Mouse (Mus musculus): ENCODE data around the gene Nme6. TPM values are rescaled to one million over a fixed set of nuclear protein-coding genes. Genes with fewer than 3 reads are reported as not detected.
A peak's percentile ranks its signal among the peaks of the same experiment; 100 is the strongest.

Gene Nme6
- polyA plus RNA-seq, 1 experiment from 2014 or later: 87.9 TPM

DNA sequence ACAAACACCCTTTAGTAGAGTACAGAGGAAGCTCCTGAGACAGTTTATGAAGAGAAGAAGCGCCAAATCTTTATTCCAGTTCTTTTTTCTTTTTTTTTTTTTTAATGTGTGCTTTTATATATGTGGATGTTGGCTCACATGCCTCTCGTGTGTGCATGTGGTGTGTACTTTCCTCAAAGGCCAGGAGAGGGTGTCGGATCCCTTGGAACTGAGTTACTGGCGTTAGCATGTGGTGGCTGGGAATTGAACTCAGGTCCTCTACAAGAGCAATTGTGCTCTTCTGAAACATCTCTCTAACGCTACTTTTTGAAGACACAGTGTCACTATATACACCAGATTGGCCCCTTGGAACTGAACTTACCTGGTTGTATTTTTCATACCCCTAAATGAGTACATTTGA lies 45.1 kb downstream of the Nme6 start:
- peak overlapping the region; percentile 100 for H3K4me3 ChIP-seq (ENCODE audit: low read depth, low read length)
- no peaks in the 10 kb centered on the region for H3K27me3 ChIP-seq (replicated peaks; ENCODE audit: control insufficient read depth, insufficient read depth, low read length)
- no peak for ATAC-seq (replicated peaks; ENCODE audit: low FRiP score, low TSS enrichment, low read depth)
- H3K27ac ChIP-seq (ENCODE audit: low read depth): no peak overlapping the region
- peak overlapping the region; percentile 96 for H3K9ac ChIP-seq (ENCODE audit: low read length)
- DNase-seq (ENCODE audit: low spot score): no peak
- 81% methylated on average over 5 of the region's 5 CpGs for whole genome bisulfite sequencing
- peaks cover 53% of the 10 kb centered on the region for H3K36me3 ChIP-seq (ENCODE audit: control insufficient read depth, insufficient read depth, low read length)
- no peaks in the 10 kb centered on the region for H3K9me3 ChIP-seq (ENCODE audit: control insufficient read depth, low read length)
- peaks cover 12% of the 10 kb centered on the region for H3K4me1 ChIP-seq (replicated peaks; ENCODE audit: control insufficient read depth, insufficient read depth, low read length)
- peak overlapping the region; percentile 70 for H3K4me2 ChIP-seq (ENCODE audit: low read length)

DNA sequence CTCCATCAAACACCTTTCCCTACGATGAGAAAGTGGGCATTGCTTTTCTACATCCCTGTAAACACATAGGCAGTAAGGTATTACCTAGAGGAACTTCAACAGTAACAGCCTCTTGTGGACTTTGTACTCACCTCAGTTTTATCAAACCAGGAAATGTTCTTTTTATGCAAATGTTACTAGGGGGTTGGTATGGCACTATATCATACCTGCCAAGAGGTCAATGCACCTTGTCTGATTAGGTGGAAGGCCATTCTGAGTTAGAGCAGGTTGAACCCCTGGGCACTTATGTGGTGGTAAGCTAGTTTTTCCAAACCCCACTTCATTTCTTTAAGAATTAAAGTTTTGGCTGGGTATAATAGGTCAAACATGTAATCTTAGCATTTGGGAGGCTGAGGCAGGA lies 46.8 kb downstream of the Nme6 start:
- no peaks in the 10 kb centered on the region for H3K27me3 ChIP-seq (replicated peaks; ENCODE audit: control insufficient read depth, insufficient read depth, low read length)
- ATAC-seq (replicated peaks; ENCODE audit: low FRiP score, low TSS enrichment, low read depth) (peak; percentile 4; the same call in 1 of the 2 replicates), DNase-seq (ENCODE audit: low spot score) (no peak)
- H3K9ac ChIP-seq (ENCODE audit: low read length): no peak overlapping the region
- H3K36me3 ChIP-seq (ENCODE audit: control insufficient read depth, insufficient read depth, low read length): peaks cover 70% of the 10 kb centered on the region
- no peak overlapping the region for H3K4me2 ChIP-seq (ENCODE audit: low read length)
- 0 out of 2 replicates have a peak overlapping the region, but pooled peaks have one; percentile 14 for H3K27ac ChIP-seq (ENCODE audit: low read depth)
- WGBS: 79% methylated on average over 1 of the region's 1 CpGs
- H3K9me3 ChIP-seq (ENCODE audit: control insufficient read depth, low read length): no peaks in the 10 kb centered on the region
- no peak overlapping the region for H3K4me3 ChIP-seq (ENCODE audit: low read depth, low read length)
- peaks cover 12% of the 10 kb centered on the region for H3K4me1 ChIP-seq (replicated peaks; ENCODE audit: control insufficient read depth, insufficient read depth, low read length)

GRCm38 (mm10) chr9:109886259-109886658 lies 53.7 kb downstream of the Nme6 start:
- ATAC-seq (replicated peaks; ENCODE audit: low FRiP score, low TSS enrichment, low read depth): peak; percentile 62
- Histone ChIP-seq H3K4me1 (replicated peaks; ENCODE audit: control insufficient read depth, insufficient read depth, low read length) (no peaks in the 10 kb centered on the region), H3K36me3 (ENCODE audit: control insufficient read depth, insufficient read depth, low read length) (peaks cover 100% of the 10 kb centered on the region), H3K9ac (ENCODE audit: low read length) (no peak overlapping the region), H3K4me3 (ENCODE audit: low read depth, low read length) (no peak overlapping the region), H3K27ac (ENCODE audit: low read depth) (no peak overlapping the region), H3K4me2 (ENCODE audit: low read length) (no peak overlapping the region), H3K27me3 (replicated peaks; ENCODE audit: control insufficient read depth, insufficient read depth, low read length) (no peaks in the 10 kb centered on the region), H3K9me3 (ENCODE audit: control insufficient read depth, low read length) (no peaks in the 10 kb centered on the region)
- WGBS: 60% methylated on average over 4 of the region's 4 CpGs
- no peak for DNase-seq (ENCODE audit: low spot score)

DNA sequence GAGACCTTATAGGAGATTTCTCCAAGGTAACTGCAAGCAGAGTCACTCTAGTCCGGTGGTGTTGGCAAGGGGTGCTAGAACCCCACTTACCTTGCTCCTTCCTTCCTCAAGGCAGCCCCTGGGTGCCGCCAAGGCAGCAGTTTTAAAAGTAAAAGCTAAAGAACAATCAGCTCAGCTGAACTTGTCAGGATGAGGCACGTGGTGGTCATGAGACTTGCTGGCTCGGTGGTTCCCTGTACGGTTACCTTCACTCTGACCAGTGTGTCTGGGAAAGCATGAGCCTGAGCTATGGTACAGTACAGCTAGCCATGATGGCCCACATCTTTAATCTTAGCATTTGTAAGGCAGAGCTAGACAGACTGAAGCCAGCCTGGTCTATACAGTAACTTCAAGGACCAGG lies 54.8 kb downstream of the Nme6 start:
- ATAC-seq (replicated peaks; ENCODE audit: low FRiP score, low TSS enrichment, low read depth) (no peak), DNase-seq (ENCODE audit: low spot score) (no peak)
- H3K9me3 ChIP-seq (ENCODE audit: control insufficient read depth, low read length): no peaks in the 10 kb centered on the region
- WGBS: 93% methylated on average over 5 of the region's 5 CpGs
- no peak overlapping the region for H3K27ac ChIP-seq (ENCODE audit: low read depth)
- no peaks in the 10 kb centered on the region for H3K27me3 ChIP-seq (replicated peaks; ENCODE audit: control insufficient read depth, insufficient read depth, low read length)
- H3K36me3 ChIP-seq (ENCODE audit: control insufficient read depth, insufficient read depth, low read length): peaks cover 100% of the 10 kb centered on the region
- no peaks in the 10 kb centered on the region for H3K4me1 ChIP-seq (replicated peaks; ENCODE audit: control insufficient read depth, insufficient read depth, low read length)
- no peak overlapping the region for H3K4me2 ChIP-seq (ENCODE audit: low read length)
- H3K9ac ChIP-seq (ENCODE audit: low read length): no peak overlapping the region
- no peak overlapping the region for H3K4me3 ChIP-seq (ENCODE audit: low read depth, low read length)

GRCm38 (mm10) chr9:109891501-109891900 lies 59.0 kb downstream of the Nme6 start:
- Histone ChIP-seq H3K27me3 (replicated peaks; ENCODE audit: control insufficient read depth, insufficient read depth, low read length) (no peaks in the 10 kb centered on the region), H3K4me3 (ENCODE audit: low read depth, low read length) (no peak overlapping the region), H3K4me2 (ENCODE audit: low read length) (no peak overlapping the region), H3K27ac (ENCODE audit: low read depth) (no peak overlapping the region), H3K4me1 (replicated peaks; ENCODE audit: control insufficient read depth, insufficient read depth, low read length) (no peaks in the 10 kb centered on the region), H3K9me3 (ENCODE audit: control insufficient read depth, low read length) (no peaks in the 10 kb centered on the region), H3K36me3 (ENCODE audit: control insufficient read depth, insufficient read depth, low read length) (peaks cover 83% of the 10 kb centered on the region), H3K9ac (ENCODE audit: low read length) (no peak overlapping the region)
- DNase-seq (ENCODE audit: low spot score): no peak
- WGBS: 89% methylated on average over 8 of the region's 8 CpGs
- no peak for ATAC-seq (replicated peaks; ENCODE audit: low FRiP score, low TSS enrichment, low read depth)

Small RNA genes lying within 50 kb of the gene (microRNA-seq; reads per million reads assigned to microRNA genes)
- 2.3 reads per million, percentile 24 among the genes with 10 or more reads in this experiment for gene Mir7089

Other genes starting within 250 kb of the Nme6 start
- not detected in 2 replicates for gene Fbxw24, start 206.7 kb upstream of the Nme6 start, polyA plus RNA-seq (2014; fragmentation: Nextera tagmentation; extraction: Ambion mirVana)
- gene Fbxw25, start 168.1 kb upstream of the Nme6 start, polyA plus RNA-seq (2014; fragmentation: Nextera tagmentation; extraction: Ambion mirVana): not detected in 2 replicates
- gene Fbxw18, start 130.0 kb upstream of the Nme6 start, polyA plus RNA-seq (2014; fragmentation: Nextera tagmentation; extraction: Ambion mirVana): 0.11 and 0.12 TPM in 2 replicates
- gene Fbxw26, start 86.7 kb upstream of the Nme6 start, polyA plus RNA-seq (2014; fragmentation: Nextera tagmentation; extraction: Ambion mirVana): 0.19 TPM in 1 of 2 replicates, not detected in the other
- not detected in 2 replicates for gene Fbxw27, start 42.1 kb upstream of the Nme6 start, polyA plus RNA-seq (2014; fragmentation: Nextera tagmentation; extraction: Ambion mirVana)
- 0.47 TPM in 1 of 2 replicates, not detected in the other for gene Spink8, start 20.5 kb upstream of the Nme6 start, polyA plus RNA-seq (2014; fragmentation: Nextera tagmentation; extraction: Ambion mirVana)
- gene Camp, start 16.9 kb downstream of the Nme6 start, polyA plus RNA-seq (2014; fragmentation: Nextera tagmentation; extraction: Ambion mirVana): 0.42 and 0.91 TPM in 2 replicates
- gene Cdc25a, start 42.8 kb downstream of the Nme6 start, polyA plus RNA-seq (2014; fragmentation: Nextera tagmentation; extraction: Ambion mirVana): 33.0 and 35.5 TPM in 2 replicates
- gene Map4, start 98.7 kb downstream of the Nme6 start, polyA plus RNA-seq (2014; fragmentation: Nextera tagmentation; extraction: Ambion mirVana): 60.8 and 67.1 TPM in 2 replicates

Data from intestine, embryonic 14.5 days (tissue).